Mouse (Mus musculus): Measurements from ENCODE around the gene Dlg3. TPM values are rescaled to one million over a fixed set of nuclear protein-coding genes. Genes with fewer than 3 reads are reported as not detected.
A peak's percentile ranks its signal among the peaks of the same experiment; 100 is the strongest.

Dlg3 gene
- polyA plus RNA-seq, 2 experiments = 4.2 to 27.5 TPM

GRCm38 (mm10) chrX:100767885-100768626, 534 bp downstream of the Dlg3 start:
- H3K27me3 ChIP-seq (ENCODE audit: control insufficient read depth, insufficient read depth, low read length) = no peaks in the 10 kb centered on the region
- 34% methylated on average over 11 of the region's 36 CpGs for WGBS

GRCm38 (mm10) chrX:100769281-100769680, 1.8 kb downstream of the Dlg3 start:
- H3K27me3 ChIP-seq (ENCODE audit: control insufficient read depth, insufficient read depth, low read length) = no peaks in the 10 kb centered on the region
- no peak for TF ChIP-seq POLR2A (IDR thresholded peaks at IDR 0.05; ENCODE audit: borderline replicate concordance, extremely low read depth, insufficient read depth, insufficient read length)
- ATAC-seq (ENCODE audit: low FRiP score, low read depth) (no peak), DNase-seq (ENCODE audit: low spot score) (no peak)
- no peak overlapping the region for H3K9ac ChIP-seq (ENCODE audit: low read depth, low read length, severe bottlenecking)
- no peaks in the 10 kb centered on the region for H3K4me1 ChIP-seq (ENCODE audit: control insufficient read depth, insufficient read depth, low read length)
- no peaks in the 10 kb centered on the region for H3K9me3 ChIP-seq (ENCODE audit: control insufficient read depth, low read length)
- no peak overlapping the region for H3K27ac ChIP-seq (replicated peaks; ENCODE audit: low read depth, low read length)
- H3K4me2 ChIP-seq (replicated peaks; ENCODE audit: low read depth, low read length, severe bottlenecking) = no peak overlapping the region
- WGBS = 92% methylated on average over 4 of the region's 5 CpGs
- no peak overlapping the region for H3K4me3 ChIP-seq (replicated peaks; ENCODE audit: low read length)
- H3K36me3 ChIP-seq (ENCODE audit: control insufficient read depth, insufficient read depth, low read length) = no peaks in the 10 kb centered on the region

More at GRCm38 (mm10) chrX:100767885-100768626, 534 bp downstream of the Dlg3 start:
- ATAC-seq (ENCODE audit: low FRiP score, low read depth) = 0 out of 2 replicates have a peak, but pooled peaks have one; percentile 26
- Histone ChIP-seq H3K27ac (replicated peaks; ENCODE audit: low read depth, low read length) (no peak overlapping the region), H3K4me3 (replicated peaks; ENCODE audit: low read length) (peak overlapping the region; percentile 42), H3K9me3 (ENCODE audit: control insufficient read depth, low read length) (no peaks in the 10 kb centered on the region), H3K36me3 (ENCODE audit: control insufficient read depth, insufficient read depth, low read length) (no peaks in the 10 kb centered on the region), H3K4me2 (replicated peaks; ENCODE audit: low read depth, low read length, severe bottlenecking) (peak overlapping the region; percentile 72), H3K9ac (ENCODE audit: low read depth, low read length, severe bottlenecking) (peak overlapping the region; percentile 47), H3K4me1 (ENCODE audit: control insufficient read depth, insufficient read depth, low read length) (no peaks in the 10 kb centered on the region)
- no peak for DNase-seq (ENCODE audit: low spot score)
- TF ChIP-seq POLR2A (IDR thresholded peaks at IDR 0.05; ENCODE audit: borderline replicate concordance, extremely low read depth, insufficient read depth, insufficient read length) = no peak

- peak overlapping the region; percentile 48 for H3K4me2 ChIP-seq (replicated peaks; ENCODE audit: low read depth, low read length, severe bottlenecking)
- H3K9me3 ChIP-seq (ENCODE audit: control insufficient read depth, low read length) = no peaks in the 10 kb centered on the region
- H3K27ac ChIP-seq (replicated peaks; ENCODE audit: low read depth, low read length) = 0 out of 2 replicates have a peak overlapping the region, but pooled peaks have one; percentile 38
- DNase-seq (ENCODE audit: low spot score) (peak; percentile 58), ATAC-seq (ENCODE audit: low FRiP score, low read depth) (peak; percentile 42; the same call in 1 of the 2 replicates)
- no peaks in the 10 kb centered on the region for H3K36me3 ChIP-seq (ENCODE audit: control insufficient read depth, insufficient read depth, low read length)
- H3K4me1 ChIP-seq (ENCODE audit: control insufficient read depth, insufficient read depth, low read length) = peaks cover 5% of the 10 kb centered on the region; the same call in 1 of the 2 replicates
- TF ChIP-seq POLR2A (IDR thresholded peaks at IDR 0.05; ENCODE audit: borderline replicate concordance, extremely low read depth, insufficient read depth, insufficient read length) = no peak
- H3K4me3 ChIP-seq (replicated peaks; ENCODE audit: low read length) = peak overlapping the region; percentile 46
- H3K27me3 ChIP-seq (ENCODE audit: control insufficient read depth, insufficient read depth, low read length) = no peaks in the 10 kb centered on the region
- peak overlapping the region; percentile 76 for H3K9ac ChIP-seq (ENCODE audit: low read depth, low read length, severe bottlenecking)
- WGBS = 22% methylated on average over 18 of the region's 23 CpGs
Observed at GRCm38 (mm10) chrX:100774341-100774811, 6.9 kb downstream of the Dlg3 start.

- Histone ChIP-seq H3K4me1 (ENCODE audit: control insufficient read depth, insufficient read depth, low read length) (peaks cover 5% of the 10 kb centered on the region; the same call in 1 of the 2 replicates), H3K9ac (ENCODE audit: low read depth, low read length, severe bottlenecking) (no peak overlapping the region), H3K4me3 (replicated peaks; ENCODE audit: low read length) (no peak overlapping the region), H3K36me3 (ENCODE audit: control insufficient read depth, insufficient read depth, low read length) (no peaks in the 10 kb centered on the region), H3K27me3 (ENCODE audit: control insufficient read depth, insufficient read depth, low read length) (no peaks in the 10 kb centered on the region), H3K9me3 (ENCODE audit: control insufficient read depth, low read length) (no peaks in the 10 kb centered on the region), H3K4me2 (replicated peaks; ENCODE audit: low read depth, low read length, severe bottlenecking) (no peak overlapping the region), H3K27ac (replicated peaks; ENCODE audit: low read depth, low read length) (no peak overlapping the region)
- no peak for DNase-seq (ENCODE audit: low spot score)
- ATAC-seq (ENCODE audit: low FRiP score, low read depth) = no peak
- TF ChIP-seq POLR2A (IDR thresholded peaks at IDR 0.05; ENCODE audit: borderline replicate concordance, extremely low read depth, insufficient read depth, insufficient read length) = no peak
- 87% methylated on average over 3 of the region's 3 CpGs for WGBS
Observed at GRCm38 (mm10) chrX:100775405-100775804, 7.9 kb downstream of the Dlg3 start.

GRCm38 (mm10) chrX:100776494-100776893, 9.0 kb downstream of the Dlg3 start:
- WGBS = 16% methylated on average over 9 of the region's 9 CpGs
- no peaks in the 10 kb centered on the region for H3K36me3 ChIP-seq (ENCODE audit: control insufficient read depth, insufficient read depth, low read length)
- H3K9ac ChIP-seq (ENCODE audit: low read depth, low read length, severe bottlenecking) = no peak overlapping the region
- TF ChIP-seq POLR2A (IDR thresholded peaks at IDR 0.05; ENCODE audit: borderline replicate concordance, extremely low read depth, insufficient read depth, insufficient read length) = no peak
- ATAC-seq (ENCODE audit: low FRiP score, low read depth) (peak; percentile 46; the same call in 1 of the 2 replicates), DNase-seq (ENCODE audit: low spot score) (peak; percentile 68)
- H3K4me3 ChIP-seq (replicated peaks; ENCODE audit: low read length) = peak overlapping the region; percentile 50
- H3K27me3 ChIP-seq (ENCODE audit: control insufficient read depth, insufficient read depth, low read length) = no peaks in the 10 kb centered on the region
- peaks cover 5% of the 10 kb centered on the region; the same call in 1 of the 2 replicates for H3K4me1 ChIP-seq (ENCODE audit: control insufficient read depth, insufficient read depth, low read length)
- no peaks in the 10 kb centered on the region for H3K9me3 ChIP-seq (ENCODE audit: control insufficient read depth, low read length)
- H3K27ac ChIP-seq (replicated peaks; ENCODE audit: low read depth, low read length) = peak overlapping the region; percentile 86; the same call in 1 of the 2 replicates
- H3K4me2 ChIP-seq (replicated peaks; ENCODE audit: low read depth, low read length, severe bottlenecking) = peak overlapping the region; percentile 49

Data from limb, embryonic 14.5 days (tissue).